Mouse (Mus musculus) small intestine, adult 2 months (tissue): ENCODE measurements at regions not wholly inside any gene's neighbourhood (a gene's known extent, or its start where the extent isn't known, plus 50 kb on each side); places are given as distances from the start of the nearest gene placed in this dataset.

Experiments
- H3K27ac ChIP-seq: fragments of 200-500 bp; 2 replicates; pipeline ENCODE4 v1.5.1; 2012; ENCODE audit warnings: low read depth, low read length, control low read depth, inconsistent platforms; ENCODE audit not compliant: insufficient read depth
- H3K27me3 ChIP-seq: fragments of 200-500 bp; 2 replicates; pipeline ENCODE4 v1.6.1; 2012; ENCODE audit warnings: mild to moderate bottlenecking, moderate library complexity, low read length, inconsistent platforms; ENCODE audit not compliant: control insufficient read depth, insufficient read depth
- H3K36me3 ChIP-seq: fragments of 200-500 bp; 2 replicates; pipeline ENCODE4 v1.6.1; 2012; ENCODE audit warnings: mild to moderate bottlenecking, low read length, control low read depth, inconsistent platforms; ENCODE audit not compliant: control insufficient read depth, insufficient read depth
- H3K4me1 ChIP-seq: fragments of 200-500 bp; 2 replicates; pipeline ENCODE4 v1.6.1; 2012; ENCODE audit warnings: low read length, inconsistent platforms, mixed read lengths; ENCODE audit not compliant: control insufficient read depth, insufficient read depth, insufficient read length
- H3K4me3 ChIP-seq: fragments of 200-500 bp; 2 replicates; pipeline ENCODE4 v1.5.1; 2012; ENCODE audit warnings: low read depth, mild to moderate bottlenecking, control low read depth, inconsistent platforms, low read length, moderate library complexity
- CTCF ChIP-seq: fragments of 200-500 bp; IDR thresholded peaks from 2 replicates; pipeline ENCODE4 v1.5.1; 2012; ENCODE audit warnings: low read depth, mild to moderate bottlenecking, control low read depth, inconsistent platforms, low read length, moderate library complexity, mixed read lengths; ENCODE audit not compliant: insufficient replicate concordance, insufficient read length; ENCODE audit errors: extremely low read depth
- POLR2A ChIP-seq: fragments of 200-500 bp; IDR thresholded peaks from 2 replicates; pipeline ENCODE4 v1.6.1; 2012; ENCODE audit warnings: low read depth, mild to moderate bottlenecking, control low read depth, inconsistent platforms, low read length, moderate library complexity
- WGBS: fragments of 180-500 bp; shearing (Covaris S2); methylation state at CpG from one replicate; pipeline ENCODE4 v1.1.7; 2018; 5-methylcytosine and 5-hydroxymethylcytosine counted together

GRCm38 (mm10) chr10:37404407-37404806 lies 265.7 kb upstream of the Marcks start:
- no peaks in the 10 kb centered on the region for H3K27me3 ChIP-seq
- H3K4me3 ChIP-seq = no peak overlapping the region
- H3K27ac ChIP-seq = no peak overlapping the region
- no peak for TF ChIP-seq POLR2A
- TF ChIP-seq CTCF = no peak
- no peaks in the 10 kb centered on the region for H3K4me1 ChIP-seq
- H3K36me3 ChIP-seq = no peaks in the 10 kb centered on the region

GRCm38 (mm10) chr10:37402376-37402775 lies 263.7 kb upstream of the Marcks start:
- Histone ChIP-seq H3K4me3 (no peak overlapping the region), H3K27ac (no peak overlapping the region), H3K36me3 (no peaks in the 10 kb centered on the region), H3K4me1 (no peaks in the 10 kb centered on the region), H3K27me3 (no peaks in the 10 kb centered on the region)
- whole genome bisulfite sequencing = 90% methylated on average over 1 of the region's 1 CpGs
- TF ChIP-seq CTCF = no peak

- no peaks in the 10 kb centered on the region for H3K27me3 ChIP-seq
- H3K4me3 ChIP-seq = no peak overlapping the region
- no peaks in the 10 kb centered on the region for H3K4me1 ChIP-seq
- H3K27ac ChIP-seq = no peak overlapping the region
- no peak for TF ChIP-seq CTCF
- 48% methylated on average over 1 of the region's 1 CpGs for WGBS
- H3K36me3 ChIP-seq = no peaks in the 10 kb centered on the region
Observed at GRCm38 (mm10) chr10:37400991-37401390, 262.3 kb upstream of the Marcks start.

- no peak for TF ChIP-seq POLR2A
- no peak for TF ChIP-seq CTCF
- no peaks in the 10 kb centered on the region for H3K27me3 ChIP-seq
- no peaks in the 10 kb centered on the region for H3K4me1 ChIP-seq
- H3K36me3 ChIP-seq = no peaks in the 10 kb centered on the region
- H3K27ac ChIP-seq = no peak overlapping the region
- WGBS = 22% methylated on average over 4 of the region's 4 CpGs
- no peak overlapping the region for H3K4me3 ChIP-seq
Observed at GRCm38 (mm10) chr10:37400379-37400778, 261.7 kb upstream of the Marcks start.

- Histone ChIP-seq H3K27me3 (no peaks in the 10 kb centered on the region), H3K36me3 (no peaks in the 10 kb centered on the region), H3K27ac (no peak overlapping the region; the same call in 1 of the 2 replicates), H3K4me3 (peak overlapping the region; percentile 60), H3K4me1 (no peaks in the 10 kb centered on the region)
- no peak for TF ChIP-seq CTCF
- TF ChIP-seq POLR2A = no peak
- 16% methylated on average over 18 of the region's 18 CpGs for WGBS
Observed at GRCm38 (mm10) chr10:37397271-37397991, 258.7 kb upstream of the Marcks start.

GRCm38 (mm10) chr10:37390011-37390410 lies 251.3 kb upstream of the Marcks start:
- 90% methylated on average over 3 of the region's 3 CpGs for WGBS
- Histone ChIP-seq H3K27me3 (no peaks in the 10 kb centered on the region), H3K36me3 (no peaks in the 10 kb centered on the region), H3K4me3 (no peak overlapping the region), H3K27ac (no peak overlapping the region), H3K4me1 (no peaks in the 10 kb centered on the region)
- TF ChIP-seq POLR2A (no peak), CTCF (no peak)

GRCm38 (mm10) chr10:37386216-37386615 lies 247.5 kb upstream of the Marcks start:
- Histone ChIP-seq H3K4me1 (no peaks in the 10 kb centered on the region), H3K4me3 (no peak overlapping the region), H3K36me3 (no peaks in the 10 kb centered on the region), H3K27ac (no peak overlapping the region), H3K27me3 (no peaks in the 10 kb centered on the region)
- TF ChIP-seq POLR2A (no peak), CTCF (no peak)

- Histone ChIP-seq H3K27me3 (no peaks in the 10 kb centered on the region), H3K27ac (no peak overlapping the region), H3K36me3 (no peaks in the 10 kb centered on the region), H3K4me3 (no peak overlapping the region), H3K4me1 (peaks cover 4% of the 10 kb centered on the region; the same call in 1 of the 2 replicates)
- no peak for TF ChIP-seq POLR2A
- TF ChIP-seq CTCF = no peak
- 86% methylated on average over 1 of the region's 1 CpGs for WGBS
Observed at GRCm38 (mm10) chr10:37380024-37380423, 241.3 kb upstream of the Marcks start.
